Mouse (Mus musculus) CH12.LX (cell line): ENCODE measurements around the gene Olfml2b. TPM values are rescaled to one million over a fixed set of nuclear protein-coding genes. Genes with fewer than 3 reads are reported as not detected.

Experiments
- DNase-seq: peaks from one replicate; pipeline ENCODE4 v3.0.0-alpha.2; 2013; ENCODE audit errors: extremely low read depth
- H3K27ac ChIP-seq: 2 replicates; pipeline ENCODE4 v1.5.1; 2012; ENCODE audit warnings: low read depth, mild to moderate bottlenecking, control low read depth, moderate library complexity; ENCODE audit not compliant: insufficient read depth
- H3K27me3 ChIP-seq: replicated peaks from 2 replicates; pipeline ENCODE3; 2012; ENCODE audit warnings: inconsistent platforms
- H3K36me3 ChIP-seq, 2 experiments: replicated peaks in 1 of 2; 2 replicates each; pipeline versions ENCODE3 to v1.6.1; 2012; ENCODE audit warnings: inconsistent platforms in 1 of 2, low read length in 1 of 2, mild to moderate bottlenecking in 1 of 2, mixed read lengths in 1 of 2, moderate library complexity in 1 of 2; ENCODE audit not compliant: control insufficient read depth in 1 of 2, insufficient read depth in 1 of 2
- H3K4me1 ChIP-seq, 2 experiments: 2 replicates each; pipeline ENCODE4 v1.6.1; 2012; ENCODE audit warnings: inconsistent platforms in 1 of 2, moderate library complexity in 1 of 2; ENCODE audit not compliant: insufficient read depth in 2 of 2, control insufficient read depth in 1 of 2
- H3K4me2 ChIP-seq: 2 replicates; pipeline ENCODE4 v1.6.1; 2012; ENCODE audit warnings: low read depth, mild to moderate bottlenecking, control low read depth; ENCODE audit not compliant: poor library complexity, insufficient read depth, severe bottlenecking
- H3K4me3 ChIP-seq, 3 experiments: fragments of 150-350 bp in 1 of 3; sonication (generic) in 1 of 3; replicated peaks in 1 of 3; 2 replicates each; pipeline versions ENCODE3 to v1.5.1; 2011 to 2012; ENCODE audit warnings: low read depth in 2 of 3, low read length in 2 of 3, mild to moderate bottlenecking in 2 of 3, moderate library complexity in 2 of 3, control low read depth in 1 of 3, improper control_type of control experiment in 1 of 3, inconsistent platforms in 1 of 3, mixed read lengths in 1 of 3; ENCODE audit not compliant: poor library complexity in 1 of 3
- H3K79me2 ChIP-seq: replicated peaks from 2 replicates; pipeline ENCODE4 v1.6.1; 2012; ENCODE audit warnings: mild to moderate bottlenecking, moderate library complexity; ENCODE audit not compliant: control insufficient read depth, poor library complexity, insufficient read depth, severe bottlenecking; ENCODE audit errors: extremely low read depth
- H3K9ac ChIP-seq: 2 replicates; pipeline ENCODE4 v1.6.1; 2012; ENCODE audit warnings: low read depth, mild to moderate bottlenecking, control low read depth, moderate library complexity; ENCODE audit not compliant: insufficient read depth
- H3K9me3 ChIP-seq: replicated peaks from 2 replicates; pipeline ENCODE3; 2012; ENCODE audit warnings: low read length, inconsistent platforms, mixed read lengths
- BHLHE40 ChIP-seq: IDR thresholded peaks from 2 replicates; pipeline ENCODE4 v1.6.1; 2011; ENCODE audit warnings: mild to moderate bottlenecking, low read depth, low read length, improper control_type of control experiment
- CHD1 ChIP-seq: IDR thresholded peaks from 2 replicates; pipeline ENCODE4 v1.6.1; 2012; ENCODE audit warnings: low read depth, low read length, improper control_type of control experiment, inconsistent platforms
- CHD2 ChIP-seq: IDR thresholded peaks from 2 replicates; pipeline ENCODE4 v1.6.1; 2011; ENCODE audit warnings: low read length, improper control_type of control experiment
- ETS1 ChIP-seq: conservative IDR thresholded peaks from 2 replicates; pipeline ENCODE4 v1.6.1; 2012; ENCODE audit warnings: low read depth, mild to moderate bottlenecking, inconsistent platforms, low read length, improper control_type of control experiment, moderate library complexity
- IRF4 ChIP-seq: IDR thresholded peaks from 2 replicates; pipeline ENCODE4 v1.6.1; 2014; ENCODE audit warnings: low read depth, mild to moderate bottlenecking, inconsistent platforms, low read length, improper control_type of control experiment
- JUND ChIP-seq: conservative IDR thresholded peaks from 2 replicates; pipeline ENCODE4 v1.6.1; 2011; ENCODE audit warnings: low read depth, low read length, improper control_type of control experiment
- KAT2A ChIP-seq: IDR thresholded peaks from 2 replicates; pipeline ENCODE4 v1.6.1; 2012; ENCODE audit warnings: low read length, improper control_type of control experiment, inconsistent platforms; ENCODE audit not compliant: insufficient replicate concordance
- MAFK ChIP-seq: IDR thresholded peaks from 2 replicates; pipeline ENCODE4 v1.6.1; 2011; ENCODE audit warnings: low read length, improper control_type of control experiment; ENCODE audit not compliant: insufficient replicate concordance
- MAX ChIP-seq: IDR thresholded peaks from 2 replicates; pipeline ENCODE4 v1.6.1; 2011; ENCODE audit warnings: low read length, improper control_type of control experiment
- MEF2A ChIP-seq: IDR thresholded peaks from 2 replicates; pipeline ENCODE4 v1.6.1; 2014; ENCODE audit warnings: low read depth, mild to moderate bottlenecking, inconsistent platforms, low read length, improper control_type of control experiment, borderline replicate concordance
- NRF1 ChIP-seq: IDR thresholded peaks from 2 replicates; pipeline ENCODE4 v1.6.1; 2014; ENCODE audit warnings: low read depth, mild to moderate bottlenecking, inconsistent platforms, low read length, improper control_type of control experiment, moderate library complexity
- RAD21 ChIP-seq: IDR thresholded peaks from 2 replicates; pipeline ENCODE4 v1.6.1; 2011; ENCODE audit warnings: low read depth, mild to moderate bottlenecking, low read length, improper control_type of control experiment, moderate library complexity
- RCOR1 ChIP-seq: conservative IDR thresholded peaks from 2 replicates; pipeline ENCODE4 v1.6.1; 2012; ENCODE audit warnings: low read depth, mild to moderate bottlenecking, inconsistent platforms, low read length, improper control_type of control experiment
- SIN3A ChIP-seq: IDR thresholded peaks from 2 replicates; pipeline ENCODE4 v1.6.1; 2012; ENCODE audit warnings: low read length, improper control_type of control experiment, inconsistent platforms
- SMC3 ChIP-seq: IDR thresholded peaks from 2 replicates; pipeline ENCODE4 v1.6.1; 2011; ENCODE audit warnings: low read depth, low read length, improper control_type of control experiment
- USF1 ChIP-seq: IDR thresholded peaks from 2 replicates; pipeline ENCODE4 v1.6.1; 2014; ENCODE audit warnings: low read depth, mild to moderate bottlenecking, inconsistent platforms, low read length, improper control_type of control experiment
- USF2 ChIP-seq: conservative IDR thresholded peaks from 2 replicates; pipeline ENCODE4 v1.6.1; 2011; ENCODE audit warnings: low read depth, low read length, improper control_type of control experiment
- ZC3H11A ChIP-seq: IDR thresholded peaks from 2 replicates; pipeline ENCODE4 v1.6.1; 2012; ENCODE audit warnings: low read depth, mild to moderate bottlenecking, inconsistent platforms, low read length, improper control_type of control experiment
- ZMIZ1 ChIP-seq: IDR thresholded peaks from 2 replicates; pipeline ENCODE4 v1.6.1; 2012; ENCODE audit warnings: low read depth, mild to moderate bottlenecking, inconsistent platforms, low read length, improper control_type of control experiment
- dilution Hi-C: fragments of 300-500 bp; cut with MboI; formaldehyde crosslinking; loops from 2 replicates; pipeline ENCODE4 v1.14.3; 2020; ENCODE audit warnings: low sequenced_read_pairs; ENCODE audit not compliant: extremely low pct_unique_long_range_greater_than_20kb, extremely low pct_ligation_motif_present
- in situ Hi-C: fragments of 300-500 bp; cut with MboI; formaldehyde crosslinking; loops from 3 replicates; pipeline ENCODE4 v1.14.3; 2019; ENCODE audit warnings: low sequenced_read_pairs, low pct_ligation_motif_present, low pct_unique_long_range_greater_than_20kb, mixed read lengths
- polyA plus RNA-seq: library from polyadenylated mRNA; unstranded; fragments of >175 nt; gene quantifications from 2 replicates; pipeline ENCODE4 v1.2.1, GENCODE M21; 2012; ENCODE audit warnings: low read depth; ENCODE audit not compliant: insufficient read length
- total RNA-seq, 2 experiments: library from RNA; depleted of rRNA; stranded (reverse); fragments of 300-350 nt in 1 of 2; fragments of >200 nt in 1 of 2; gene quantifications; 2 replicates each; pipeline ENCODE4 v1.2.3; 2012 to 2014

Olfml2b gene
- total and polyA plus RNA-seq, 3 experiments: 0.34 to 1.0 (median 0.35) TPM

DNA sequence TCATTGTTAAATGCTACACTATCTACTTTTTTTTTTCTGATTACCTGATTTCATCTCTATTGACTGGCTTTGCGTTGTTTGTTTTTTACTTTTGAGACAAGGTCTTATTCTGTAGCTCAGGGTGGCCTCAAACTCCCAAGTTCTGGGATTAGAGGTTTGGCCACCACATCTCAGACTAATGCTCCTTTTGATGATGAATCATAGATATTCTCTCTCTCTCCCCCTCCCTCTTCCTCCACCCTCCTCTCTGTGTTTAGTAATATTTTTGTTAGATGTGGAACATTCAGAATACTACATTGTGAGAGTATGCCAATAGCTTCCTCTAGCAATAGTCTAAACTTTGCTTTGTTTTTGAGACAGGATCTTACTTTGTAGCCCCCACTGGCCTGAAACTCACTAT is 20.9 kb upstream of the Olfml2b start:
- in situ Hi-C loops: loop anchor here (25.0 kb wide), 1 partner anchor 311 kb away; the partner anchor contains the start of genes Gm7694 and Spata46
- no peak for TF ChIP-seq USF2
- no peak for TF ChIP-seq JUND
- no peak for TF ChIP-seq BHLHE40
- TF ChIP-seq ETS1: no peak
- no peak for TF ChIP-seq NRF1
- TF ChIP-seq ZMIZ1: no peak
- no peak for TF ChIP-seq SIN3A
- TF ChIP-seq IRF4: no peak
- no peak for TF ChIP-seq RCOR1
- TF ChIP-seq CHD2: no peak
- TF ChIP-seq RAD21: no peak
- TF ChIP-seq CHD1: no peak
- TF ChIP-seq MAX: no peak
- TF ChIP-seq SMC3: no peak
- no peak overlapping the region for H3K4me2 ChIP-seq

GRCm38 (mm10) chr1:170630489-170630888 is 13.8 kb upstream of the Olfml2b start:
- in situ Hi-C loops (loop anchor here (25.0 kb wide), 2 partner anchors 207 to 357 kb away; partner anchors contain the start of gene Fcgr2b), dilution Hi-C loops (no loop called here)
- Histone ChIP-seq H3K9ac (no peak overlapping the region), H3K27me3 (no peaks in the 10 kb centered on the region), H3K27ac (no peak overlapping the region), H3K9me3 (no peaks in the 10 kb centered on the region), H3K36me3 (no peaks in the 10 kb centered on the region), H3K79me2 (no peaks in the 10 kb centered on the region), H3K4me2 (no peak overlapping the region), H3K4me1 (peaks cover 4 to 7% of the 10 kb centered on the region in 2 experiments; a peak in 3 of 4 replicates), H3K4me3 (no peak overlapping the region)
- peak; percentile 13 for DNase-seq
- TF ChIP-seq MEF2A: 0 out of 2 replicates have a peak, but pooled peaks have one; percentile 25
- no peak for TF ChIP-seq USF1
- no peak for TF ChIP-seq KAT2A
- peak; percentile 73; the same call in 1 of the 2 replicates for TF ChIP-seq MAFK
- TF ChIP-seq NRF1: no peak
- no peak for TF ChIP-seq ZC3H11A

More for the DNA sequence above, 20.9 kb upstream of the Olfml2b start:
- H3K27ac ChIP-seq: no peak overlapping the region
- DNase-seq: no peak
- dilution Hi-C loops: no loop called here
- H3K4me3 ChIP-seq: no peak overlapping the region
- H3K36me3 ChIP-seq: no peaks in the 10 kb centered on the region
- no peaks in the 10 kb centered on the region for H3K79me2 ChIP-seq
- no peak overlapping the region for H3K9ac ChIP-seq
- H3K4me1 ChIP-seq: peaks cover 3 to 8% of the 10 kb centered on the region in 2 experiments; a peak in 3 of 4 replicates
- H3K9me3 ChIP-seq: peaks cover 7% of the 10 kb centered on the region
- no peaks in the 10 kb centered on the region for H3K27me3 ChIP-seq
